ENCODE assay signal across 7 mouse cellular contexts in the genomic region with DNA sequence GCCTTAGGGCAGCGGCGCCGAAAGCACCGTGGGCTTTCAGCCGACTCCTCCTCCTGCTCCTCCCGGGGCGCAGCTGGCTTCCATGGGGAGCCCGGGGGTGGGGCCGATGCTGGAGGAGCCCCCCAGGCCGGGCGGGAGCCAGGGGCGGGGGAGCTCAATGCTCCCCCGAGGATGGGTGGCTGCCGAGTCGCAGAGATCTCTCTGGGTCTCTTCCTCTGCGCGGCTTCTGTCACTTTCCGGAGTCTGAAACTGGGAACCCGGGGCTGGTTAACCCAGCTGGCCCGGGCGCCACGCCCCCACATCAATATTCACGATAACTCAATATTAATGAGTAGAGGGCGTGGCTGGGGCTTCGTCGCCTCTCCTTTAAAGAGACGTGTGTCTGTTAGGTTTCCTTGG. TPM values are rescaled to one million over a fixed set of nuclear protein-coding genes. Genes with fewer than 3 reads are reported as not detected.
DNase-seq lines count a peak whose midpoint lies in the region; ATAC-seq and TF ChIP-seq lines count a peak whose summit lies in the region.

Gene Creb3l1 (minus strand): TSS at position 229 of the 399 bp plus-strand sequence.

- TF ChIP-seq CTCF in forebrain, postnatal 0 days (IDR thresholded peaks at IDR 0.05; ENCODE audit: low read depth), result no peak

- peak; percentile 79 for ATAC-seq in forebrain, postnatal 0 days
- ATAC-seq in hindbrain, embryonic 11.5 days (ENCODE audit: low FRiP score), result peak; percentile 77
- ATAC-seq in megakaryocyte, adult 5-6 weeks (ENCODE audit: poor library complexity, severe bottlenecking), result 0 out of 2 replicates have a peak, but pooled peaks have one; percentile 39

- H3K9me3 ChIP-seq in forebrain, postnatal 0 days (ENCODE audit: low read length), result no peaks in the 10 kb centered on the region
- no peaks in the 10 kb centered on the region for H3K9me3 ChIP-seq in hindbrain, embryonic 11.5 days (ENCODE audit: control insufficient read depth, low read length)

- peak within 1 kb of the TSS; percentile 60 for H3K4me3 ChIP-seq in forebrain, postnatal 0 days (ENCODE audit: low read depth, low read length)
- H3K4me3 ChIP-seq in hindbrain, embryonic 11.5 days (ENCODE audit: low read depth, low read length), result peak within 1 kb of the TSS; percentile 65

- peak within 1 kb of the TSS; percentile 95 for H3K4me2 ChIP-seq in forebrain, postnatal 0 days (ENCODE audit: low read depth)
- H3K4me2 ChIP-seq in hindbrain, embryonic 11.5 days (replicated peaks; ENCODE audit: low read depth, low read length), result peak within 1 kb of the TSS; percentile 96

- H3K27me3 ChIP-seq in forebrain, postnatal 0 days (ENCODE audit: insufficient read depth, low read length), result peaks cover 3% of the 10 kb centered on the region
- H3K27me3 ChIP-seq in hindbrain, embryonic 11.5 days (ENCODE audit: control insufficient read depth, insufficient read depth, low read length), result peaks cover 21% of the 10 kb centered on the region

- peak; percentile 78 for DNase-seq in Muller cell, postnatal 12 days (ENCODE audit: inconsistent ontology term)
- DNase-seq in brain, adult 2 months (ENCODE audit: low read depth, low spot score), result peak; percentile 46
- peak; percentile 68 for DNase-seq in forebrain, postnatal 0 days
- peak; percentile 85 for DNase-seq in hindbrain, embryonic 11.5 days (ENCODE audit: low spot score)
- peak; percentile 64 to 77 for DNase-seq in layer of hippocampus, postnatal 14 days (ENCODE audit: low spot score in 2 of 2)
- DNase-seq in spleen, postnatal 36 days (ENCODE audit: low spot score in 2 of 2), result peak; percentile 27 to 46

- no peak within 1 kb of the TSS for H3K27ac ChIP-seq in forebrain, postnatal 0 days (ENCODE audit: low read depth, low read length)
- no peak within 1 kb of the TSS for H3K27ac ChIP-seq in hindbrain, embryonic 11.5 days (ENCODE audit: low read depth, low read length)

- under 1% methylated on average over 21 of the region's 27 CpGs for WGBS in forebrain, postnatal 0 days
- WGBS in hindbrain, embryonic 11.5 days, result 1% methylated on average over 21 of the region's 27 CpGs

- no peaks in the 10 kb centered on the region for H3K36me3 ChIP-seq in forebrain, postnatal 0 days (ENCODE audit: insufficient read depth)
- no peaks in the 10 kb centered on the region for H3K36me3 ChIP-seq in hindbrain, embryonic 11.5 days (ENCODE audit: control insufficient read depth, insufficient read depth, low read length)

- no peaks in the 10 kb centered on the region for H3K4me1 ChIP-seq in forebrain, postnatal 0 days (ENCODE audit: insufficient read depth)
- H3K4me1 ChIP-seq in hindbrain, embryonic 11.5 days (replicated peaks; ENCODE audit: control insufficient read depth, insufficient read depth, low read length), result no peaks in the 10 kb centered on the region; the same call in 1 of the 2 replicates

- peak within 1 kb of the TSS; percentile 58 for H3K9ac ChIP-seq in forebrain, postnatal 0 days
- H3K9ac ChIP-seq in hindbrain, embryonic 11.5 days (ENCODE audit: low read depth, low read length), result peak within 1 kb of the TSS; percentile 50; the same call in 1 of the 2 replicates

RNA-seq across cellular contexts. Expression of gene Creb3l1, which starts in this region (rescaled TPM):
- 1.4 and 2.0 TPM in 2 replicates for total RNA-seq in forebrain, postnatal 0 days (2014; rRNA removed)
- polyA plus RNA-seq in forebrain, postnatal 0 days (2015; fragmentation: Nextera tagmentation; extraction: Ambion mirVana), result 2.9 TPM in 2 replicates
- 2.0 and 2.2 TPM in 2 replicates for polyA plus RNA-seq in hindbrain, embryonic 11.5 days (2014; fragmentation: Nextera tagmentation; extraction: Ambion mirVana)
- 1 to 10 TPM; 5.9 to 8.0 TPM for total RNA-seq in layer of hippocampus, postnatal 14 days (2021)
- 2.7 and 4.8 TPM in 2 replicates for total RNA-seq in megakaryocyte, adult 5-6 weeks (2015)
- total RNA-seq in megakaryocyte, adult 5-6 weeks (2017), result 0.51 and 1.2 TPM in 2 replicates
